Mouse (Mus musculus) embryonic fibroblast, embryonic 13.5 days (primary cell): Measurements from ENCODE around the gene Gpx5.

Experiments
- CTCF ChIP-seq: IDR thresholded peaks from 2 replicates; pipeline ENCODE4 v1.5.1; 2011; ENCODE audit warnings: mild to moderate bottlenecking, control low read depth, low read length, moderate library complexity, borderline replicate concordance; ENCODE audit not compliant: insufficient read depth
- POLR2A ChIP-seq: IDR thresholded peaks from 2 replicates; pipeline ENCODE4 v1.6.1; 2011; ENCODE audit warnings: low read depth, mild to moderate bottlenecking, control low read depth, low read length, moderate library complexity

- TF ChIP-seq CTCF: no peak
- TF ChIP-seq POLR2A: no peak
These were observed 27.7 kb upstream of the Gpx5 start for GRCm38 (mm10) chr13:21320262-21320661.
